Mouse (Mus musculus) megakaryocyte, embryonic 14.5 days (primary cell): Measurements from ENCODE around the gene Slc52a3.

Source experiments
- FLI1 ChIP-seq: IDR thresholded peaks from 2 replicates; pipeline ENCODE4 v1.6.1; 2012; ENCODE audit warnings: low read length, inconsistent platforms, mixed read lengths
- GATA1 ChIP-seq: IDR thresholded peaks from 3 replicates; pipeline ENCODE4 v1.6.1; 2012; ENCODE audit warnings: mixed read lengths, low read length, inconsistent platforms, borderline replicate concordance

DNA sequence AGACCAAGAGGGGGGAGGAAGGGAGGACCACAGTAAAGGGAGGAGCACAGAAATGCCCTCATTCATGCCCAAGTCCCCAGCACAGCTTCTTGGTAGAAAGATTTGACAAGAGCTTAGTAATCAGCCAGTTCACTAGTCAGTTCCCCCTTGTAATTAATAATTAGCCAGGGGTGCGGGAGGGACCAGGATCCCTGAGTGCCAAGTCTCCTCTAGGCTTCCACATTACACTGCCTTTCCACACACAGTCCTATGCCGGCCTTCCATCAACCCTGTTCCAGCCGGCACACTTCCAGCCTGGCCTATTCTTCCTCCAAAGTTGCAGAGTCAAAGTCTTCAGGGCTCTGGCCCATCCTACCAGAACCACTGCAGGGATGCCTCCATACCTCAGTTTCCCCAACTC, 20.2 kb upstream of the Slc52a3 start:
- TF ChIP-seq FLI1 = no peak
- TF ChIP-seq GATA1 = no peak
